8 mouse cellular contexts compared by ENCODE assay signal in genomic region chr12:80827464-80828015, GRCm38 (mm10). TPM values are rescaled to one million over a fixed set of nuclear protein-coding genes. Genes with fewer than 3 reads are reported as not detected.
DNase-seq lines count a peak whose midpoint lies in the region; ATAC-seq lines count a peak whose summit lies in the region.

No protein-coding gene starts in this region.

- peak overlapping the region; percentile 21 for H3K27ac ChIP-seq in forebrain, embryonic 14.5 days (ENCODE audit: low read depth, low read length)
- no peak overlapping the region for H3K27ac ChIP-seq in forebrain, embryonic 13.5 days
- H3K27ac ChIP-seq in kidney, embryonic 15.5 days, result peak overlapping the region; percentile 82

- no peaks in the 10 kb centered on the region for H3K9me3 ChIP-seq in forebrain, embryonic 14.5 days (replicated peaks; ENCODE audit: control insufficient read depth, low read length)
- no peaks in the 10 kb centered on the region for H3K9me3 ChIP-seq in forebrain, embryonic 13.5 days (replicated peaks)
- H3K9me3 ChIP-seq in kidney, embryonic 15.5 days (replicated peaks), result no peaks in the 10 kb centered on the region

- no peak overlapping the region for H3K4me2 ChIP-seq in forebrain, embryonic 14.5 days (ENCODE audit: low read length)
- no peak overlapping the region for H3K4me2 ChIP-seq in forebrain, embryonic 13.5 days
- peak overlapping the region; percentile 27; the same call in 1 of the 2 replicates for H3K4me2 ChIP-seq in kidney, embryonic 15.5 days

- DNase-seq in forebrain, embryonic 14.5 days (ENCODE audit: low spot score), result peak; percentile 65
- peak; percentile 40 for DNase-seq in adrenal gland, postnatal 14 days
- DNase-seq in gastrocnemius, postnatal 36 days, result peak; percentile 40 to 62
- peak; percentile 70 for DNase-seq in lung, postnatal 10 days
- peak; percentile 52 for DNase-seq in urinary bladder, postnatal 14 days (ENCODE audit: low spot score)

- intact Hi-C loops in gastrocnemius, postnatal 36 days (cut with DNase I), result loop anchor here (5.0 kb wide), 1 partner anchor 40 kb away; no protein-coding TSS in a partner anchor

- H3K36me3 ChIP-seq in forebrain, embryonic 14.5 days (ENCODE audit: control insufficient read depth, insufficient read depth, low read length), result peaks cover 7% of the 10 kb centered on the region; the same call in 1 of the 2 replicates
- H3K36me3 ChIP-seq in forebrain, embryonic 13.5 days (ENCODE audit: poor library complexity, severe bottlenecking), result 0 out of 2 replicates have a peak, but pooled peaks cover 4% of the 10 kb centered on the region
- H3K36me3 ChIP-seq in kidney, embryonic 15.5 days, result peaks cover 4% of the 10 kb centered on the region; the same call in 1 of the 2 replicates

- H3K4me1 ChIP-seq in forebrain, embryonic 14.5 days (ENCODE audit: control insufficient read depth, insufficient read depth, low read length), result no peaks in the 10 kb centered on the region
- H3K4me1 ChIP-seq in forebrain, embryonic 13.5 days, result peaks cover 14% of the 10 kb centered on the region
- peaks cover 33% of the 10 kb centered on the region for H3K4me1 ChIP-seq in kidney, embryonic 15.5 days

- no peaks in the 10 kb centered on the region for H3K27me3 ChIP-seq in forebrain, embryonic 14.5 days (replicated peaks; ENCODE audit: control insufficient read depth, insufficient read depth, low read length)
- H3K27me3 ChIP-seq in forebrain, embryonic 13.5 days, result no peaks in the 10 kb centered on the region
- H3K27me3 ChIP-seq in kidney, embryonic 15.5 days, result no peaks in the 10 kb centered on the region

- no peak for ATAC-seq in forebrain, embryonic 14.5 days
- ATAC-seq in forebrain, embryonic 13.5 days, result no peak
- no peak for ATAC-seq in kidney, embryonic 15.5 days (replicated peaks; ENCODE audit: low FRiP score)
- ATAC-seq in activated CD4-positive, CD25-positive, alpha-beta regulatory T cell, adult 4 months, result no peak

- no peak overlapping the region for H3K9ac ChIP-seq in forebrain, embryonic 14.5 days (ENCODE audit: low read length)
- H3K9ac ChIP-seq in forebrain, embryonic 13.5 days, result no peak overlapping the region
- no peak overlapping the region for H3K9ac ChIP-seq in kidney, embryonic 15.5 days

- WGBS in forebrain, embryonic 14.5 days, result 78% methylated on average over 5 of the region's 5 CpGs
- 85% methylated on average over 5 of the region's 5 CpGs for WGBS in forebrain, embryonic 13.5 days
- 58% methylated on average over 5 of the region's 5 CpGs for WGBS in kidney, embryonic 15.5 days

- no peak overlapping the region for H3K4me3 ChIP-seq in forebrain, embryonic 14.5 days (ENCODE audit: low read depth, low read length)
- no peak overlapping the region for H3K4me3 ChIP-seq in forebrain, embryonic 13.5 days
- no peak overlapping the region for H3K4me3 ChIP-seq in kidney, embryonic 15.5 days (replicated peaks)

RNA-seq across cellular contexts. Expression of gene Susd6, which starts 37.2 kb away (rescaled TPM):
- 11.7 and 13.4 TPM in 2 replicates for polyA plus RNA-seq in forebrain, embryonic 14.5 days (2014; fragmentation: Nextera tagmentation; extraction: Ambion mirVana)
- polyA plus RNA-seq in forebrain, embryonic 13.5 days (2015; fragmentation: Nextera tagmentation; extraction: Ambion mirVana), result 13.8 and 14.0 TPM in 2 replicates
- total RNA-seq in adrenal gland, postnatal 14 days (2021), result 47.4 and 49.9 TPM in 2 replicates
- 10 to 100 TPM; 29.6 to 30.3 TPM for total RNA-seq in gastrocnemius, postnatal 36 days (2021)
- 15.2 and 15.6 TPM in 2 replicates for polyA plus RNA-seq in kidney, embryonic 15.5 days (2015; fragmentation: Nextera tagmentation; extraction: Ambion mirVana)
- polyA plus RNA-seq in activated CD4-positive, CD25-positive, alpha-beta regulatory T cell, adult 4 months (2017; shearing (Covaris generic)), result 10 to 100 TPM; 21.8 to 29.4 TPM
